Mouse (Mus musculus): Measurements from ENCODE around the gene Spen.

The Spen gene

DNA sequence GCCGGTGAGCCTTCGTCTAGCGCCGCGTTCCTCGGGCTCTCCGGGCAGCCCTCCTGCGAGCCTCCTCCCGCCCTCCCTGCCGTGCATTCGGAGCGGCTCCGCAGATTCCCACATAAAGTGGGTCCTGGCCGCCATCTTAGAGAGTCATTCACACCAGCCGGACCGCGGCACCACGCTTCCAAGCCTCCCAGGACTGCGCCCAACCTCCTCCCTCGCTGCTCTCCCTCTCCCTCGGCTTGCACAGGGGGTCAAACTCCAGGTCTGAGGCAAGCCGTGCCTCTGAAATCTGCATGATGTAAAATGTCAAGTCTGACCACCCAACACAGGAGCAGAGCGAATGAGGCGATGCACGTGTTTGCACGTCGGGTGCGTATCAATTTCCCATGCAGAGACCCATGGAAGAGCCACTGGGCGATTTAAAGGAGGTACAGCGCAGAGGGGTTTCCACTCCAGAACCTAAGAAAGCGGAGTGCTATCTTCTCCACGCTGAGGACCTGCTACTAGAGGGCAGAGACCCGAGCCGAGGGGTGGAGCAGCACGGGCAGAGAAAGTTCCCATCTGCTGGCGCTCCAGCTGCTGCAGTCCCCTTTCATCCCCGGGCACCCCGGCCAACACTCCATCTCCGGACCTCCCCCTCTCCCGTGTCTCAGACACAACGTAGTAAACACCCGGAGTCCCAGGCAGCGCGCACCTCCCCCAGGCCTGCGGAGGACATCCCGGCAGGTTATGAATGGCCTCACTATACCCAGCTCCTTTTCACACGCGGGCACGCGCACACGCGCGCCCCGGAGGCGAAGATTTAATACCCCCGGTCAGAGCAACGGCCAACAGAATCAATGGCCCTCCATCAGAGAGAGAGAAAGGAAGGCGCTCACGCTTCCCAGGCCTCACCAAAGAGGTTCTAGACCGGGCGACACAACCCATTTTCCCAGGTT, 1.8 kb downstream of the Spen start:
- intact Hi-C loops (cut with DNase I) = loop anchor here (5.0 kb wide), 1 partner anchor 34 kb away; no protein-coding TSS in a partner anchor

DNA sequence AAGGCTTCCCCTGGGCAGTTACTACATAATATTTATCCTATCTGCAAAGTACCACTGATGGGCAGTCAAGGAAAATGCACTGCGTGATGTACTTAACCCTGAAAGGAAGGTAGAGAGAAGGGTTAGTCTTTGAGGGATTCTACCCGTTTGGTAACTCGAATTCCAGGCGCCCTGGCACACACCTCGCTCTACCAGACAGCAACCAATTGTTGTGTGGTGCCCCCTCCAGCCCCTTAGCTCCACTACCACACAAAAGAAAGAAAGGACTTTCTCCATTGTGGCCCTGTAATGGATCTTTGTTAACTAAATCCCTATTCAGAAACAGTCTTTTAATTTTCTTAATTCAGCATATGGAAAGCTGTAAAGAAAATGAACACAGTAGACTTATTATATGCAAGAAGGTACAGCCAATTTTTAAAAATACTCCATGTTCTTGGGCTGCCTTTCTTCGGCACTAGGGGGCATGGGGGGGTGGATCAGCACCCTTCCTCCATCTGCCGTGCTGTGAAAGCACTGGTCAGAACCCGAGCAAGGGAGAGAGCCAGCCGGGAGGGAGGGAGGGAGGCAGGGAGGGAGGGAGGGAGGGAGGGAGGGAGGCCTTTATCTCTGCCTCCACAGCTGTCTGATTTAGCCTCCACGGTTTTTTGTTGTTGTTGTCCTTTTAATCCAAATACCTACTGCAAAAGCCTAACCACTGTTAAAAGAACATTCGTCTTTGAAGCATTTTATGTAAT, 3.3 kb downstream of the Spen start:
- intact Hi-C loops (cut with DNase I) = loop anchor here (5.0 kb wide), 2 partner anchors 33 to 37 kb away; no protein-coding TSS in a partner anchor

DNA sequence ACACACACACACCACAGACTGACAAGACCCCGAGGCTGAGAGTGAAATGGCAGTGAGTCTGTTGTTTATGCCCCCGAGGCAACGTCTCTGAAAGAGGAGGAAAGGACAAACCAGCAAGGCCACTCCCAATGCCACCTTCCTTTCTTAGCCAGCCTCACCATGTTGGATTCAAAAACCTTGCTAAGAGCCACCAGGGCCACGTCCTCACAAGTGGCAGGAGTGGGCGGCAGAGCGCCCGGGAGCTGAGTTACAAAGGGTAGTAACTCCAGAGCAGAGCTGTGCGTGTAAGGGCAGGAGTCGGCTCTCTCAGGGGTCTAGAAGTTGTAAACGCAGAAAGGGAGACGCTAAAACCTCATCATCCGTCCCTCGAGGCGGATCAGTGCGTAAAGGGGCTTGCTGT, 7.4 kb downstream of the Spen start:
- intact Hi-C loops (cut with DNase I) = loop anchor here (5.0 kb wide), 1 partner anchor 41 kb away; no protein-coding TSS in a partner anchor

DNA sequence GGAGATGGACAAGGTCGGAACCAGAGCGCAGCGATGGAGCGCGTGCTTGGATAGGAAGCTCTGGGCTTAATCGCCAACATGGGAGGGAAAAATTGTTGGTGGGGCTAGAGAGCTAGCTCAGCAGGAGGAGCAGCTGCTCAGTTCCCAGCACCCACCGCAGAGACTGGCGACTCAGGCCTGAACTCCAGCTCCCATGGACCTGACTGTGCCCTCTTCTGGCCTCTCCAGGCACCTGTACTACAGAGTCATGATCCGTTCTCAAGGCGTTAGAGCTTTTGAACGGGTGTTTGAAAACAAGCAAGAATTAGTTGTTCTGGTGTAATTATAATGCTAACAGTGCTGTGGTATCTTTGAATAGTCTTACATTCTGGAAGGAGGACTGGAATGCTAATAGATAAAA, 9.5 kb downstream of the Spen start:
- intact Hi-C loops (cut with DNase I) = no loop called here

DNA sequence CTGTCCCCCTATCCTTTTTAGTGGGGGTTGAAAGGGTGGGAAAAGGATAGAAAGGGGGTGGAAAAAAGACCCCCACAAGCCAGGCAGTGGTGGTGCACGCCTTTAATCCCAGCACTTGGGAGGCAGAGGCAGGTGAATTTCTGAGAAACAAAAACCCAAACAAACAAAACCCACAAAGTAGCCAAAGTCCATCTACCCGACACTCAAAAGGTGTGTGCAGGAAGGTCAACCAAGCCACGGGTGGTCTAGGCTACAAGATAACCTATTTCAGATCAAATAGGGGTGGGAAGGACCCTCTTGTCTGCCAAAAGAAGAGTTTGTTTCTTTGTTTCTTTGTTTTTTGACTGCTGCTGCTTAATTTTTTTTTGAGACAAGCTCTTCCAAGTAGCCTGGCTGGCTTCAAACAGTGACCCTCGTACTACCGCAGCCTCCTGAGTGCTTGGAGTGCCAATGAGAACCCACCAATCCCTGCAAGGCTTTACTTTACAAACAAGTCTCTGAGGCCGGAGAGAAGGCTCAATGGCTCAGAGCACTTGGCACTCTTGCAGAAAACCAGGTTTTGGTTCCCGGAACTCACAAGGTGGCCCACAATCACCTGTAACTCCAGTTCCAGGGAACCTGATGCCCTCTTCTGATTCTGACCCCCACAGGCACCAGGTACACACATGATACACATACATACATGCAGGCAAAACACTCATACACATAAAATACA, 11.3 kb downstream of the Spen start:
- intact Hi-C loops (cut with DNase I) = no loop called here

DNA sequence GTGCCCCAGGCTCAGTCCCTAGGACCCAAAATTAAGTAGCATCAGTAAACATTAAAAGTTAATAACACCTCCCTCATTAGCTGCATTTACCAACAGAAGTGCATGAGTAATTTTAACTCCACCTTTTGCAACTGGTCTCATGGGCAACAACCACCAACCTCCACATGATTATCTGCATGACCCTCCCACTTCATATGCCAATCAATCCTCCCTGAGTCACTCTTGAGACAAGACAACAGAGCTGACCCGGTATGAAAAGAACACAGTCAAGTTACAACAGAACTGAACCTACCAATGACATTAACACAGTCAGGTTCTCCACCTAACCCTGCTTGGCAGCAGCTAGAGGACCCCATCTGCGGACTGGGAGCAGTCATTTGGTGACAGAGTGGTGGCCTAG, 12.5 kb downstream of the Spen start:
- intact Hi-C loops (cut with DNase I) = no loop called here

DNA sequence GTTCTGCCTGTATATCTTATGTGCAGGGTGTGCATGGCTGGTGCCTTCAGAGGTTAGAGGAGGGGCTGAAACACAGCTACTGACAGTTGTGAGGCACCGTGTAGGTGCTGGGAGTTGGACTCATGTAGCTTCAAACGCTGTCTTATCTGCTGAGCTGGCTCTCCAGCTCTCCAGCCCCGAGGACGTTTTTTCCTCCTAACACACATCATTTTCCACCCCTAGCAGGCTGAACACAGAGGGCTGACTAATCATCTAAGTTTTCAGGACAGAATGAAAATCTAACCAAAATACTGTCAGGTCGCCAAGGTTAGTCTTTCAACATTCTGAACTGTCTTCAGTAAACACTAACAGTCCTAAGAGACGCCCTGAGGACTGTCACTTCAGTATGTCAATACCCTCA, 13.7 kb downstream of the Spen start:
- intact Hi-C loops (cut with DNase I) = no loop called here

DNA sequence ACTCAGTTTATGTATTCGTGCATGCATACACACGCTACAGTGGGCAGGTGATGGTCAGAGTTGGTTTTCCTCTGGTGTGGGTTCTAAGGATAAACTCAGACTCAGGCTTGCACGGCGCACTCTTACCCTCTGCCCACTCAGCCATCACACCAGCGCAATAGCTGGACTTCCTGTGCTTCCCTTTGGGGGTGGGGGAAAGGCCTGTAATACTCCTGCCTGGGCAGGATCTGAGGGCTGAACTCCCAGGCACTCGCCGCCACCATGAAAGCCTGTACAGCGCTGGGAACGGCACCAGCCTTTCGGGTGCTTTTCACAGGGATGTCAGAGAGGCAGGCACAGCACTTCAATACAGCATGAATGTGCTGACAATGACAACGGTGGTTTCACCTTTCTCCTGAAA, 15.3 kb downstream of the Spen start:
- intact Hi-C loops (cut with DNase I) = no loop called here

DNA sequence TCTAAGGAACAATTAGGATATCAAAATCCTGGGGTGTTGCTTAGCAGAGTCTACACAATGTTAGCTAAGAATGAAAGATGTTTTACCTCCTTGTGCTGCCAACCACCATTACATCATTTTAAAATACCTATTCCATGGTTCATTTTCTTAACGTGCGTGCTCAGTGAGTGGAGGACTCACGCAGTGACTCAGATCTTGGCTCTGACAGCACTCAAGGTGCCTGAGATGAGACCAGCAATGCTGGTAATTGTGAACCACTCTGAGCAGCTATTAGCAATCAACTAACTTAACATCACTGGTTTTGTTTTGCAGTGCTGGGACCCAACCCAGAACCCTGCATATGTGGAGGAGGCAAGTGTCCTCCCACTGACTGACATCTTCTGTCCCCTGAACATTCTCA, 20.0 kb downstream of the Spen start:
- intact Hi-C loops (cut with DNase I) = no loop called here

DNA sequence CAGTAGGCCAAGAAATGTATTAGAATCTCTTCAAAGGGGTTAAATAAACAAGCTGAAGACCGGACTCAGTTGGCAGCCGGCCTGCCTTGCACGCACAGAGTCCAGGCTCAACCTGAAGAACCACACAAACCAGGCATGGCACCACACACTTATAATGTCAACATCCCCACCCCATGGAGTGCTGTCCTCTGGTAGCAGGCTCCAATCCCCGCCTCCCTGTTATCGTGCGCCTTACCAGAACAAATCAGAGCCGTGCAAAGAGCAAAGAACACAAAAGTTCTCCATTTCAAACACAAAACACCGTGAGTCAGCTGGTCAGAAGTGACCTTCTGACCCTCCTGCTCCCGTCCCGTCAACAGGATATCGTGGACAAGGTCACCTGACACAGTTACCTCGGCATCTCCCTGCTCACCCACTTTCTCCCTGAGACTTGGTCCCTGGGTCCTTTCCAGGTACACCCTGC, 24.2 kb downstream of the Spen start:
- intact Hi-C loops (cut with DNase I) = no loop called here

DNA sequence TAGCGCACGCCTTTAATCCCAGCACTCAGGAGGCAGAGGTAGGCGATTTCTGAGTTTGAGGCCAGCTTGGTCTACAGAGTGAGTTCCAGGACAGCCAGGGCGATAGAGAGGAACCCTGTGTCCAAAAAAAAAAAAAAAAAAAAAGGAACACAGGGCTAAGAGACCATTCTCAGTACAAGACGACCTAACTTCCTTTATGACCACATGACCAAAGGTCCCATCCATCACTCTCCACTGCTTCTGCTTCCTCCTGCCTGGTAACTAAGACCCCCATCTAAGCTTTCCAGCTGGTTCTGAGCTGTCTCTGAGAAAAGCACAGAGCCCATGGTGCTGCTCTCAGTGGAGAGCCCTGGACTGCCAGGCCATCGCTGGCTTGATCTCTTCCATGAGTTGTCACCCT, 26.3 kb downstream of the Spen start:
- intact Hi-C loops (cut with DNase I) = no loop called here

DNA sequence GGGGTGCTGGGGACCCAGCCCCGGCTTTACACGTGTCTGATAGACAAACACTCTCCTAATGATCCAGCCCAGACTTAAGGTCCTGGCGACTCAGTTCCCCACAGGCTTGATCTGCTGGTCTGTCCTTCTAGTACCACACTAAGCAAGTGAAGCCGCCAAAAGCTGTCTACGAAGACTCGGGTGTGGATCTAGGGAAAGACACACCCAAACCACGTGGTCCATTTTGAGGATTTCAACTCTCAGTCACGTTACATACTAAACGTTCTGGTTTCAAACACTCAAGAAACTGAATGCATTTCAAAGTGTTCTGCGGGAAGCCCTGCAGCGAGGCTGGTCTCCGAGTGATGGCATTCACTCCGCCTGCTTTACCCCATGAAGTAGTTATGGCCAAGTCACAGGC, 27.9 kb downstream of the Spen start:
- intact Hi-C loops (cut with DNase I) = no loop called here

DNA sequence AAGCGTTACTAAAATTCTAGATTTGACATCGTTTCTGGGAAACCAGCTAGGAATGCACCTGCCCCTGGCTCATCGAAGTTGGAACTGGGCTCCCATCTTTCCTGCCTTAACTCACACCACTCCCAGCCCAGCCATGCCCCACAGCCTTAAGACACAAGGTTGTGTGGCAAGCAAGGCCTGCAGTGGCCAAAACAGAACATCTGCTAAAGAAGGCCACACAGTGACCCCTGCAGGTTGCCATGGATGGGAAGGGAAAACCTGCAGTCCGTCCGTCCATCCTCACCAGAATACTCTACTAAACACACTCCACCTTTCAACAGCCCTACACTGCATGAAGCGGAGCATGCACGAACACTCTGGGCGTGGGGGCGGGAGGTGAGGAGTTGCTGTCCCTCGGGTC, 31.5 kb downstream of the Spen start:
- intact Hi-C loops (cut with DNase I) = loop anchor here (5.0 kb wide), 1 partner anchor 40 kb away; no protein-coding TSS in a partner anchor

DNA sequence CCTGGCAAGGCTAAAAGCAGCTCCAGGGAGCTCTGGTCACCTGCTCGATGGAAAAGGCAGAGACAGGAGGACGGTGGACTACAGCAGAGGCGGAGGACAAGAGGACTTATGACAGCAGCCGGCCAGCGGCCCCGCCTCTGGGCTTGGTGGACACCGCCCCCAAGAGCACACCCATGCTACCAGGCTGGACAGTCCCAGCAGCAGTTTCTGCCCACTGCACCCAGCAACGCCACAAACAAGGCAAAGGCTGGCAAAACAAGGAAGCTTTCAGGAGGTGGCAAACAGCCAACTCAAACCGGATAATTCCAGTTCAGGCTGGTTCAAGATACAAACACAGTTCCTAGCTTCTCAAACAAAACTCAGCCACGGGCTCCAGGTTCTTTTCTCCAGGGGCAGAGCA, 32.0 kb downstream of the Spen start:
- intact Hi-C loops (cut with DNase I) = loop anchor here (5.0 kb wide), 1 partner anchor 41 kb away; no protein-coding TSS in a partner anchor

DNA sequence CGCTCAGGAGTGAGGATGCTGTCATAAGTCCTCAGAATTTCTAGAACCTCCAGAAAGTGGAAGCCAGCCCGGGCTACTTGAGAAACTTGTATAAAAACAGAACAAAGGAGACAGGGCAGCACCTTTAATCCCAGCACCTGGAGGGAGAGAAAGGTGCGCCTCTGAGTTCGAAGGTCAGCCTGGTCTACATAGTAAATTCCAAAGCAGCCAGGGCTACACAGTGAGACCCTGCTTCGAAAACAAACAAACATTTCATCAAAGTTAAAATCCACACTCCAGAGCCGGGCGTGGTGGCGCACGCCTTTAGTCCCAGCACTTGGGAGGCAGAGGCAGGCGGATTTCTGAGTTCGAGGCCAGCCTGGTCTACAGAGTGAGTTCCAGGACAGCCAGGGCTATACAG, 32.6 kb downstream of the Spen start:
- intact Hi-C loops (cut with DNase I) = loop anchor here (5.0 kb wide), 1 partner anchor 41 kb away; no protein-coding TSS in a partner anchor

DNA sequence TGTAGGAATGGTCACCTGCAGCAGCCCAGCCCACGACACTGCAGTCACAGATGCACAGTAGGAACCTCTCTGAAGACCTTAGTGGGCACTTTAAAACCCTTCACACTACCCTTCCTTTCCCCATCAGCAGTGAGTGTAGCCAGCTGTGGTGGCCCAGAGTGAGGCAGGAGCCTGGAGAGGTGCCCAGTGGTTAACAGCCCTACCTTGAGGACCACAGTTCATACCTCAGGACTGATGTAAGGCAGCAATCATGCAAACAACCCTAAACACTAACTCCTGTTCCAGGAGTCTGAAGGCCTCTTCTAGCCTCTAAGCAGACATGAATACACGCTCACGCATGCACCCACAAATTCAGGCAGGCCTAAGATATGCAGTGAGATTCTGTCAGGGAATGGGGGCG, 33.9 kb downstream of the Spen start:
- intact Hi-C loops (cut with DNase I) = loop anchor here (5.0 kb wide), 1 partner anchor 33 kb away; the partner anchor contains the start of gene Spen

DNA sequence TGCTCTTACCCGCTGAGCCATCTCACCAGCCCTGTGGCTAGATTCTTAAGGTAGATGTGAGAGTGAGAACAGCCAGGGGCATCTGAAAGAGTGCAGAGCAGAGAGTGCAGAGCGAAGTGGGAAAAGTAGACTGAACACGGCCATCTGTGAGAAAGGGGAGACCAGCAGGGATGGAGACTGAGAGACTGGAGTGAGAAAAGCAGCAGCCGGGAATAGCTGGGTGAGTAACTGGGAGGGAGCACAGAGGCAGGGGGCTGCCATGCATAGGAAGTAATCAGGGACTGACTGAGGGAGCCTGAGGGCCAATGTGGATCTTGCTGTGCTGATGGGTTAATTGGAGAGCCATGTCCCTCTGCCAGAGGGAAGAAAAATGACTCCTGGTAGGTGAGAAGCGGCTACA, 35.7 kb downstream of the Spen start:
- intact Hi-C loops (cut with DNase I) = loop anchor here (5.0 kb wide), 1 partner anchor 35 kb away; the partner anchor contains the start of gene Spen

DNA sequence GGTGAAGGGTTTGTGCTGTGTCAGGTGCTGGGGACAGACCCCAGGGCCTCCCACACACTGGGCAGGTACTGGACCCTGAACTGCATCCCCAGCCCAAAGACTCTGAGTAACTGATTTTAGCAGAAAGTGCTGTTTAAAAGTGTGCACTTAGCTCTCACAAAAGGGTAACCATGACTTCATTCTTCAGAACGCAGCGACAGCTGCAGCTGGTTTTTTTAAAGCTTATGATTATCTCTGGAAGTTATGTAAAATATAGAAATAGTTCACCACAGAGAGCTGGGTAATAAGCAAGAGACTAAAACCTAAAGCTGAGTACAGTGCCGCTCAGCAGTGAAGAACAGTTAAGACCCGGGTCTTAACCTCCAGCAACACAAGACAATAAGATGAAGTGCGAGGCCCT, 37.3 kb downstream of the Spen start:
- intact Hi-C loops (cut with DNase I) = loop anchor here (5.0 kb wide), 1 partner anchor 36 kb away; the partner anchor contains the start of gene Spen

DNA sequence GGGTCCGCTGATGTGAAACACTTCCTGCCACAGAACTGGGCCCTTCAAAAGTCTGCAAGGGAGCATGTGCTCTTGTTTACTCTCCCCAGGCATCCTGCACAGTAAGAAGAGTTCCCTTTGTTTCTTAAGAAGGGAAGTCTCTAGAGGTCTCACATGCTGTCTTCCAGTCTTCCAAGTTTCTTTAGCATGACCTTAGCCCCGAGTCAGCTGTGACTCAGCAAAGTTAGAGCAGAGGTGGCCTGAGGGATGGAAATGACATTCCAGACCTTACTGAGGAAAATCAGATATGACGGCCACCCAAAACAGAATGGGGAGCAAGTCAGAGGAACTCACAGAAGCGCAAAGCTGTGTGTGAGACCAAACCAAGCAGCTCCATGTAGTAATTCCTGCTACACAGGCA, 37.8 kb downstream of the Spen start:
- intact Hi-C loops (cut with DNase I) = loop anchor here (5.0 kb wide), 1 partner anchor 37 kb away; the partner anchor contains the start of gene Spen

DNA sequence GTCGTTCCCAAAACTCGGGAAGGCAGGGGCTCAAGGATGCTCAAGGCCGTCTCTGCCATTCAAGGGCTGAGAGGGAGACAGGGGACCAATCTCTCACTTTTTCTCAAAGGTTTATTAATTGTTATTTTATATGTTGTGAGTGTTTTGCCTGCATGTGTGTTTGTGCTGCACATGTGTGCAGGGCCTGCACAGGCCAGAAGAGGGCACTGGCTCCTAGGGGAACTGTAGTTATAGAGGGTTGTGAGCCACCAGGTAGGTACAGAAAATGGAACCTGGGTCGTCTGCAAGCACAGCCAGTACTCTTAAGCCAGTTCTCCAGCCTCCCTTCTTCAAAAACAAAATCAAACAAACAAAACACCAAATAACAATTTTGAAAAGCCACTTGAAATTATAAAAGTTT, 49.7 kb downstream of the Spen start:
- intact Hi-C loops (cut with DNase I) = no loop called here

DNA sequence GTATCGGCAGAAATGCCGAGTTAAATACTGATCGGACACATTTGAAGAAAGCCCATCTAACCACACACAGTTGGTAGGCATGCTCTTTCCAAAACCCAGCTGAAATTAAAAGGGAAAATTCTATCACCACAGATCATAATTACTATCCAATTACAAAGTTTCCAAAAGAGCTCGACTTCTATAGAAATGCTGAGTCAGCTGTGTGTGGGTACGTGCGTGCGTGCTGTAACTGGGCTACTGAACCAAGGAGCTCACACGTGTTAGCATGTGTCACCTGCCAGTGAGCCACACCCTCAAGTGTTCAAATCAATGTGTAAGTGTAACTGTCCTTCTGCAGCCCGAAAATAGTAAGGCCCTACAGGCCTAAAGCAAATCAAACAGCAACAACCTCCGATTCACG, 50.8 kb downstream of the Spen start:
- intact Hi-C loops (cut with DNase I) = no loop called here
